Mouse (Mus musculus) left cerebral cortex, postnatal 25 days (tissue): ENCODE data around the gene Ccp110. TPM values are rescaled to one million over a fixed set of nuclear protein-coding genes. Genes with fewer than 3 reads are reported as not detected.

ENCODE experiments used
- DNase-seq, 2 experiments: peaks; one replicate each; pipeline ENCODE4 v3.0.0; 2022; ENCODE audit warnings: low spot score in 2 of 2, mixed read lengths in 1 of 2
- intact Hi-C: fragments of 180-260 bp; cut with DNase I; formaldehyde crosslinking; loops from one replicate; pipeline ENCODE4 v1.15.1; 2025
- total RNA-seq, 2 experiments: library from RNA; stranded (reverse); gene quantifications; 2 replicates each; pipeline ENCODE4 v1.2.3; 2021

Ccp110 gene
- total RNA-seq, result 10 to 100 TPM; 44.5 to 47.7 TPM

DNA sequence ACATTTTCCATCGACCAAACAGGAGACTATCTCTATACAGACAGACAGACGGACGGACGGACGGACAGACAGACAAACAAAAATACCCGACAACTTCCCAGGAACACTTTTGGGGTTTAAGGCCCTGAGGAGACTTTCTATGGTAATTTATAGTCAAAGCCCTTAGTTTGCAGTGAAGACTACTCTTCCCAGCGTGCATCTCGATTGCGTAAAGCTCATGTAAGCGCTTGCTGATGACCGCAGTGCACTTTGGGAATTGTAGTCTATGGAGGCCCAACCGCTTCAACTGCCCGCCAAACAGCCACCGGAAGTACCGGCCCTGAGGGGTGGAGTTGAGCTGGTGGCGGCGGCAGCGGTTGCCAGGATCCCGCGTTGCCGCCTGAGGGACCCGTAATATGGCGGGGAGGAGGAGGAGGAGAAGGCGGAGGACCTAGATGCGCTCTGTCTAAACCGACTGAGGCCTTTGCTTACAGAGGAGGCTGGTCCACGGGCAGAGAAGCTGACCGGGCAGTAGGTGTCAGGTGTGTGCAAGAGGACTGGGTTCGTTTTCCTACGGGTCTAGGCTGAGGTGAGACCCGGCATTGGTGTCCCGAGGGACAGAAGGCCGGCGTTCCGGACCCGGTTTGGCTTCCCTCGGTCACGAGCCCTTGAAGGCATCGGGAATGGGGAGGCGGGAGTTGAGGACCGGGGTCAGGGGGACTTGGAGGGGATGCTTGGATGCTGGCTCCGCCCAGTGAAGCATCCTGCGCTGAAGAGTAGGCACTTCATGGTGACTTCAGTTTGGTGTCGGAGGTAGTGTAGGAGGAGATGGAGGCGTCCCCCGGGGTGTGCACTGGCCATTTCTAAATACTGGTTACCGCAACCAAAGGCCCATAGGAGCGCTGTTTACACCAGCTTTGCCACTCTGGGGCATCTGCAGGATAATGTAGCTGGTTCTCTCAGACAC, at the start of gene Ccp110:
TSS of gene Ccp110 (plus strand) at position 325 of the 946 bp plus-strand sequence.
- intact Hi-C loops, result no loop called here
- DNase-seq, result peak; percentile 93 to 99

DNA sequence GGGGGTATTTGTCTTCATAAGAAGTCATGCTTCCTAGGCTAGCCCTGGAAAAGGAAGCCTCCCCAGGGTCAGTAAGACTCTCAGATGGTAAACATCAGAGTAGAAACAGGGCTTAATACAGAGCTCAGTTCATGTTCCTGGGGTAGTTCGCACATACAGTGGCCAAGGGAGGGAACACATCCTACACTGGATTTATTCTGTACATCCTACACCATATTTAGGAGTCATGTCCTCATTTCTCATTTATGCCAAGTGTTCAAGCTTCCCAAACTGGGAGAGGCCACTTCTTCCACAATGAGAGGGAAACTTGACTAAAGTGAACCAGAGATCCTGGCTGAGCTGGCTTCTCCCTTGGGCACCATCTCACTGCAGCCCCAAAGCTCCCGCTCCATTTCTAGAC, 44.6 kb upstream of the Ccp110 start:
- DNase-seq, result peak in 1 of 2 experiments; percentile 62
- intact Hi-C loops, result no loop called here

DNA sequence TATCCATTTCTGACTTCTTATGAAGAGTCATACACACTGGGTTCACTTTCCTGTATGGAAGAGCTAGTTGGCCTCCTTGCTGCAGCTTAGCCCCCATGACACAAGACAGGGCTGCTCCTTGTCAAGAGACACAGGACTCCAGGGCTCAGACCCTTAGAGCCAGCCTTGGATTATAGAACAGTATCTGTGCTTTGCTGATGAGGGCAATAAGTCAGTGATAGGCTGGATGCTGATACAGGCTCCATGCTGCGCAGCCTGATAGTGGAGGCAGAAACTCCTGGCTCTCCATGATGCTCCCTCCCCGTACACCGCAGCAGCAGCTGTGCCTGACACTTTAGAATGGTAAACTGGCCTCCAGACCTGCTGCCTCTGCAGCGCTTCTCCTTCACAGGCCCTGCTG, 42.2 kb upstream of the Ccp110 start:
- intact Hi-C loops, result no loop called here
- no peak for DNase-seq

DNA sequence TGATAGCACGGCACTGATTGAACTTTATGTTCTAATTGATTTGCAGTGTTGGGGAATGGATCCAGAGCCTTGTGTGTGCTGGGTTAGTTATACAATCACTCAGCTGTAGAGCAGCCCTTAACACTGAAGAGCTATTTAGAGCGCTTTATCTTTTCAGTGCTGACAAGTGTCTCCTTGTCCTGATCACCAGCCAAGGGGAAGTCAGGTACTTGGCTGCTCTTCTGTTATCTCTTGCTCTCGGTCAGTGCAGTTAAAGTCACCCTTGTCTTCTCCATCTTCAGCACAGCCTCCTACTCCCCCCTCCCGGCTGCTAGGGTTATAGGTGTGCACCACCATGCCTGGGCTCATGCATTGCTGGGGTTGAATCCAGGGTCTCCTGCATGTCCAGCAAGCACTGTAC, 35.5 kb upstream of the Ccp110 start:
- no peak for DNase-seq
- intact Hi-C loops, result no loop called here

DNA sequence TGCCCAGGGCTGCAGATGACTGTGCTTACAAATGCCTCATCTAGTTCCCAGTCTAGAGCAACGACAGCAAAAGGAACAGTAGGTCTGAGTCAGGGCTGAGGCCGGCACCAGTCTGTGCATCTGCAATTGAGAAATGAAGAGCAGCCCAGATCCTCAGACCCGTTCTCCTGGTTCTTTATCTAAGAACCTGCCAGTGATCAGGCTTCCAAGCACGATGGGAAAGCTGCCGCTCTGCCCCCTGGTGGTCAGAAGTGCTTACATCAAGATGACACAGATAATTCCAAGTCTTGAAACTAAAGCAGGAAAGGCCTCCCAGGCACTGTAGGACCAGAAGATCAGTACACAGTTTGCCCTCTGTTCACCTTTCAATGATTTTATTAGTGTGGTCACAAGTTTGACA, 24.2 kb upstream of the Ccp110 start:
- intact Hi-C loops, result loop anchor here (1.0 to 5.0 kb wide), 2 partner anchors 93 to 386 kb away; no protein-coding TSS in a partner anchor
- DNase-seq, result peak; percentile 87 to 91

DNA sequence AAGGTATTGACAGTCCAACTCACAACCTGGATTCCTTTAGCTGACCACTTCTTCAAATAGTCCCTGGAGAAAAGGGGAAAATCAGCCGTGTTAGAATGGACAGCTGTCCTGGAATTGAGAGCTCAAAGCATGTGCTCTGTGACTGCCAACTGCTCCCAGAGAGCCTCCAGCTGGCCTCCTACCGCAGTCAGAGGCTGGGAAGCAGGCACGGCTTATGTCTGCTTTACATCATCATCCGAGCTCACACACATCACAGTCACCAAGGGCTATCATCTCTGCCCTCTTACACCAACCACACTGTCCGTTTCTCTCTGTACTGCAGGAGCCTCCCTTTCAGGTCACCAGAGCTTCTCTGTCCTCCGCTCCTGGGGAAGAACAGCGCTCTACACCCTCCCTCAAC, 23.3 kb upstream of the Ccp110 start:
- intact Hi-C loops, result loop anchor here (5.0 kb wide), 1 partner anchor 387 kb away; no protein-coding TSS in a partner anchor

DNA sequence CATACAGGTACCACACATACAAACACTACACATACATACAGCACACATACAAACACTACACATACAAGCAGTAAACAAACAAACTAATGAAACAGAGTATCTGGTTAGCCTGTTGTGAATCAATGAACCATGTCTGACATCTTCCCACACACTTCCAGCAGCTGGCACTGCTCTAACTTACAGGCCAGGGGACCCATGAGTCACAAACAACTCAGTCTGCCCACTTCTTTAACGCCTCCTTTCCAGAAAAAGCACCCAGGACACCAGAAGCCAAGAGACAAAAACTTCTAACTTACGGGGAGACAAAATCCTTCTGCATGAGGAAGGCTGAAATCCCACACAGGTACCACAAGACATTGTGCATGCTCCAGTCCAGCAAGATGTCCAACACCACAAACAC, 21.1 kb upstream of the Ccp110 start:
- intact Hi-C loops, result loop anchor here (5.0 kb wide), 1 partner anchor 244 kb away; the partner anchor contains the start of gene Syt17
- DNase-seq, result peak; percentile 13 to 63

More for the DNA sequence above, 23.3 kb upstream of the Ccp110 start:
- DNase-seq, result peak in 1 of 2 experiments; percentile 29

DNA sequence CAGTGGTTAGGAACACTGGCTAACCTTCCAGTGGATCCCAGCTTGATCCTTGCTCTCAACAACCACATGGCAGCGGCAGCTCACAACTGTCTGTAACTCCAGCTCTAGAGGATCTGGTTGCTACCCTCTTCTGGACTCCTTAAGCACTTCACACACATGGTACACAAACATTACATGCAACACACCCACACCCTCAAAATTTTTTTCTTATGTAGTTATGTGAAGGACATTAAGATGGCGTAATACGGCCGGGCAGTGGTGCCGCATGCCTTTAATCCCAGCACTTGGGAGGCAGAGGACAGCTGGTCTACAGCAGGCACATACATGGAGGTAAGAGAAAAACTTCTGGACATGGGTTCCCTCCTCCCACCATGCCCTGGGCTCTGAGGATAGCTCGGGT, 16.2 kb upstream of the Ccp110 start:
- no peak for DNase-seq
- intact Hi-C loops, result no loop called here

DNA sequence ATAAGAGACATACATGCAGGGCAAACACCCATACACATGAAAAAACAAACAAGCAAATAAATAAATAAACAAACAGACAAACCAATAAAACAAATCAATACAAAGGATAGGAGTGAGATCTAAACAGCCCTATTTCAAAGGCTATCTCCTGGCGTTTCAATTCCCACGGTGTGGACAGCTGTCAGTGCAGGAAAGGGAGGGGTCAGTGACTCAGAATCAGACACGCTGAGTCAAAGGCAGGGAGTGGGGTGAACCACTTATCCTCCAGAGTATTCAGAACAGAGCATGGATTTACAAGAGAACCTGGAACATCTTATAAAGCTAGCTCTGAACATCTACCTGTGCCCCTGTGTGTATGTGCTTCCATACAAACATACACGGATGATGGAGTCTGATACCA, 15.2 kb upstream of the Ccp110 start:
- intact Hi-C loops, result no loop called here

DNA sequence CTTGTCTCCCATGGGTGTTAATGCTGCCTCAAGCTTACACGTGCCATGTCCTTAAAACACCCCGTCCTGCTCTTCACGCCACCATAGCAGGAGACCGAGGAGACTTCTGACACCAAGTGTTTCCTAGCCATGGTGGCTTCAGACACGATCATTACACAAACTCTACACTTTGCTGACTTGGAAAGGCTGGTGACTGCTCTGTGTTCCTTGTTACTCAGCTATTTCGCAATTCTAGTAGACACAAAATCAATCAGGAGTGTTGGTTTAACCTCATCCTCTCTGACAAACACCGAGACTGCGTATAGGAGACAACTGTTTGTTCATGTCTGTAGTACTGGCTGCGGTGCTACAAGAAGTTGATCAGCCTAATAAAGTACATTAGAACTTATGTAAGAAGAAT, 13.5 kb upstream of the Ccp110 start:
- DNase-seq, result no peak
- intact Hi-C loops, result no loop called here

More for the DNA sequence above, 15.2 kb upstream of the Ccp110 start:
- DNase-seq, result no peak

DNA sequence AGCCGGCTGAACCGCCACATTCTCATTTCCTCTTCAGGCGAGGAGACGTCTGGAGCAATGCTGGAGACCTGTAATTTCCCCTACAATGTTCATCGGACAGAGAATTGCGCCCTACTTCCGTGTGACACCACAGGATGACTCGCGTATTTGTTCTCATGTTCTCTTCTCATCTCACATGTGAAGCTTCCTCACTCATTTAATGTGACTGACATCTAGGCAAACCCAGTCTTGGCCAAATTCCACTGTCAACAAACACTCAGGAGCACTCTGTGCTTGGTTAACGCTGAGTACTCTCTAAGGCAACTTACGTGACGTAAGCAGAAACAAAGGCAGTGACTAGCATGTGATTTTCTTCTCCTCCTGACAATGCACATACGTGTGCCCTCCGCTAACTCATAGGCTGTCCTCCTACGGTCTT, 9.2 kb upstream of the Ccp110 start:
- intact Hi-C loops, result no loop called here

DNA sequence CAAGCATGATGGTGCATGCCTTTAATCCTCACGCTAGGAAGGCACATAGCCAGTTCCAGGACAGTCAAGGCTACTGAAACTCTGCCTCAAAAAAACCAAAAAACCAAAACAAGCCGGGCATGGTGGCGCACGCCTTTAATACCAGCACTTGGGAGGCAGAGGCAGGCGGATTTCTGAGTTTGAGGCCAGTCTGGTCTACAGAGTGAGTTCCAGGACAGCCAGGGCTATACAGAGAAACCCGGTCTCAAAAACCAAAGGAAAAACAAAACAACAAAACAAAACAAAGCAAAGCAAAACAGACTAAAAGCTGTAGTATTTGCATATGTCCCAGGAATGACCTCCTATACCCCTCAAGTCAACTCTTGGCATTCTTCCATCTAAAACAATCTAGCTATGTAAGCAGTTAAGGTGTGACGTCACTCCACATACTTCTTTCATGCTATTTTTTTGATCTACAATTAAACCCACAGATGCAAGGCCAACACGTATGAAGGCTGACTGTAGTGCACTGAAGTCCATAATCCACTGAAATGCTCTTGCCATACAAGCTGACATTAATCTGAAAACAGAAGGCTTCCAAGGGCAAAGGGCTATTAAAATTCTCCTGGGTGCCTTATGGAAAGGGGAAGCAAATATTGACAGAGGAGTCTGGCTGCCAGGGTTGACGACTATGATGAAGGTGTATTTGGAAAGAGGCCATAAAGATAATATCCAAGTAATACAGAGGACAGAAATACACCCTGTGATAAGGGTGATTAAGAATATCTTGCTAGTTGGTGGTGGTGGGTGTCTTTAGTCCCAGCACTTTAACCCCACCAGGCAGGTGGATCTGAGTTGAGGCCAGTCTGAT, 8.1 kb upstream of the Ccp110 start:
- intact Hi-C loops, result no loop called here
- DNase-seq, result no peak

More for the DNA sequence above, 9.2 kb upstream of the Ccp110 start:
- no peak for DNase-seq

DNA sequence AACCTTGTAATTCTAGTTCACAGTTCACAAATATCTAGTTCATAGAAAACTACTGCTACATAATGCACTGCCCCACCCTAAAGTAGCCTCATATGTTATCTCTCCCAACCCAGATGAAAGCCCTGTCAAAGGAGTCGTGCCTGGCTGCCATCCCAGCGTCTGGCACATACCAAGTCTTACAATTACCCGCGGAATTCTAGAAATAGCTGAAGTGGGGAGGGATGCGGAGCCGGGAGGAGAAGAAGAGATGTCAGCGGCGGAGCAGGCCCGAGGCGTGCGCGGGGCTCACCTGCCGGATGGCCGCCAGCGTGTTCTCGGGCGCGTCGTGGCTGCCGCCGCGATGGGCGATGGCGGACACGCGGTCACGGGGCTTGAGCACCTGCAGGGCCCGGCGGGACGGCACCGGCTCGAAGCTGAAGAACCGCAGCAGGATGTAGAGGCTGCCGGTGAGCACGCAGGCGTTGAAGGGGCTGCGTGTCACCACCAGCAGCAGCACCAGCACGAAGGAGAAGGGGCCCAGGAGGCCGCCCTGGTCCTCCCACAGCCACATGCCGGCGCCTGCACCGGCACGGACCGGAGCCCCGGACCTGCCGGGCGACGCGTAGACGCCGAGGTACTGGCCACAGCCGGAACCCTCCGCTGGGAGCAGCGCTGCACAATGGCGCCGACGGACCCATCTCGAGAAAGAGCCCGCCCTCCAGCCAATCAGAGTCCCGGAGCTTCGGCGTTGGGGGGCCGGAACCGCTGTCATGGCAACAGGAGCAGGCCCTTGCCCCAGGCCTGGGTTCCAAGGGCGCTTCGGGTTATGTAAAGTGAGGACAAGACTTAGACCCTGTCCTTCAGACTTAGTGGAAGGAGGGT, 7.0 kb upstream of the Ccp110 start, which contains the start of gene Gde1:
TSS of gene Gde1 (minus strand) at position 678 of the 861 bp plus-strand sequence.
- intact Hi-C loops, result no loop called here
- DNase-seq, result peak; percentile 95 to 96

DNA sequence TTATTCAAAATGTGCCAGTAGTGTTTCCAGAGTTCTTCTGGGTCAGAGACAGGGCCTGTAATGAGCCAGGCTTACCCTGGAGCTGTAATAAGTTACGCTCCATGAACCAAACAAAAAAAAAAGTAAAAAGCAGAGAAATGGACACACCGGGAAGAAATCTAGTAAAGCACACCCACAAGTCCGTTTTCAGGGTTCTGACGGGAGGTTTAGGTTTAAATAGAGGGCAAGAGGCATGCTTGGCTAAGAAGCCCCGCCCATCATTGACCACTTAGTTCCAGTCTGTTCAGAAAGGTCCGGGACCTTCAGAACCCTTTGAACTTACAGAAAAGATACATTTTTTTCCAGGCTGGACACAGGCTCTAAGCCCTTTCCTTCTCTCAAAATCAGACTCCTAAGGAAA, 6.3 kb upstream of the Ccp110 start:
- intact Hi-C loops, result no loop called here
- no peak for DNase-seq

DNA sequence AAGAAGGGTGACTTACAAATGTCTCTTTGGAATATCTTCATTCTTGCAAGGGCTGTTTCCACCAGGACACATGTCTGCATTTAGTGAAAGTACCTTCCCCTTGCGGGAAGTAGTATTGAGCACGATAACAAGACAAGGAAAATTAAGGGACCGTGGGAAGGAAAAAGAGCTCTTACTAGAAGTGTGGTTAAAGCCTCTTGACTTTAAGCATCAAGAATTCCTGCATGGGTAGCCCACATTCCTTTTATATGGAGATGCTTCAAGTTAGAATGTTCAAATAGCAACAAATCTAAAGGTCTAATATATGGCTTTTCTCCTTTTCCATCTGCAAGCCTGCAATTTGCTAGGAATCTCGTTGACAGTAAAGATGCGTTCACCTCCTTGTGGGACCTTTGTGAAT, 5.9 kb upstream of the Ccp110 start:
- intact Hi-C loops, result no loop called here
- DNase-seq, result no peak

DNA sequence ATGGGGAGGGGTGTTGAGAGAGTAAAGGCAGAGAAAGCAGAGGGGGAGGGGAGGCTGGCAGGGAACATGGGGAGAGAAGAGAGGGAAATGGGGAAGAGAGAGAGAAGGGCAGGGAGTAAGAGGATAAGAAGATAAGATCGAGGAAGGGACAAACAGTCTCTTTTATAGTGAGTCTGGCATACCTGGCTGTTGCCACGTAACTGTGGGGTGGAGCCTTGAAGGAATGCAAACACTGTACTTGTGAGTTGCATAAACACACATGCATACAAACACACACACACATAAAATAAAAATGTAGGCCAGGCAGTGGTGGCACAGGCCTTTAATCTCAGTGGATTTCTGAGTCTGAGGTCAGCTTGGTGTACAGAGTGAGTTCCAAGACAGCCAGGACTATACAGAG, 5.1 kb upstream of the Ccp110 start:
- intact Hi-C loops, result no loop called here
- DNase-seq, result no peak

DNA sequence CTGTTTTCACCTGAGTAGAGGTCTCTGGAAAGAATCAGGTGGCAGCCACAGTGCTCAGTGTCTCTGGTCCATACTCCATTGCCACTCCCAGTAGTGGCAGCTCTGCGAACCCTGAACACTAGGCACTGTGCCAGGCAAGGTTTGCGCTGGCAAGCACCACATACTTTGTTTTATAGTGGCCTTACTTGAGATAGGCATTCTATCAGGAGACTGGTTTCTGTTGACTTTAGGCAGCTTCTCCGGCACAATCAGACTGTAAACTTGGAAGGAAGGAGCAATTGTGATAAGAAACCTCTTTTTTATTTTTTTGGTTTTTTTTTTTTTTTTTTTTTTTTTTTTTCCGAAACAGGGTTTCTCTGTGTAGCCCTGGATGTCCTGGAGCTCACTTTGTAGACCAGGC, 4.3 kb upstream of the Ccp110 start:
- intact Hi-C loops, result no loop called here
- no peak for DNase-seq

DNA sequence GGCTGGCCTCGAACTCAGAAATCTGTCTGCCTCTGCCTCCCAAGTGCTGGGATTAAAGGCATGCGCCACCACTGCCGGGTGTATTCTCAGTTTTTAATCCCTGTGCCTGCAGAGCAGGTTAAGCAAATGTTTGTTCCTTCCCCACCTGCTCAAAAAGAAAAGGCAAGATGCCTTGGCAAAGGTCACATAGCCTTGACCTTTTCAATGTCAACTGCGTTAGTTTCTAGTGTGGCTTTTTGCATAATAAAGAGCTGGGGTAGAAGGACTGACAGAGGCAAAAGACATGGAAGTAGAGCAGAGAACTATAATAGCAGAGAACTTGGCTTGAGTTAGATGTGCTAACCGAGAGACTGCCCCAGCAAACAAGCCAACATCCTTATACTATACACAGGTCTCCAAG, 1.6 kb upstream of the Ccp110 start:
- no peak for DNase-seq
- intact Hi-C loops, result no loop called here

DNA sequence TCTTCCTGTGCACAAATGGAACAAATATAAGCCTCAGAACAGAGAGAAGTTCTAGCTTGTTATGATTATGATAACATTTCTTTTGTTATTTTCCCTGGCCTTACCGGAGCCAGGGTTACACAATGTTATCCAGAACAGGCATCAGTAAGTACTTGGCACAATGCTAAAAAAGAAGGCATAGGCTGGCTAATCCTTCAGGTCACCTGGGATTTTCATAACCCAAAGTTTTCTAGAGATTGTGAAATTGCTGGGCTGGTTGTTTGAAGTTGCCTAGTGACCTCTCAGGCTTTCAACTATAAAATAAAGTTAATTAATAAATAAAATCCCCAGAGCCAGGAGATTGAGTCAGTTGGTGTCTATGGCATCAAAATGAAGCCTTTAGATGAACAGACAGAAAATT, 2.5 kb downstream of the Ccp110 start:
- no peak for DNase-seq
- intact Hi-C loops, result no loop called here
